Mouse (Mus musculus) left cerebral cortex, adult 11 months (tissue): Measurements from ENCODE around the gene Rabl6.

Experiments
- DNase-seq: peaks from one replicate; pipeline ENCODE4 v3.0.0; 2022; ENCODE audit warnings: low spot score

Gene Rabl6

GRCm38 (mm10) chr2:25607761-25608622 lies at the start of gene Rabl6:
Rabl6 (minus strand) TSS chr2:25608521.
- peak; percentile 84 for DNase-seq

- DNase-seq: no peak
Observed at GRCm38 (mm10) chr2:25657652-25658051, 49.3 kb upstream of the Rabl6 start, which contains the start of gene Lcn5. Lcn5 (plus strand) TSS chr2:25657952.

GRCm38 (mm10) chr2:25657246-25657645 lies 48.9 kb upstream of the Rabl6 start:
- DNase-seq: no peak

GRCm38 (mm10) chr2:25656691-25657090 lies 48.4 kb upstream of the Rabl6 start:
- DNase-seq: no peak

- DNase-seq: no peak
Observed at GRCm38 (mm10) chr2:25654502-25654901, 46.2 kb upstream of the Rabl6 start.

- no peak for DNase-seq
Observed at GRCm38 (mm10) chr2:25652902-25653301, 44.6 kb upstream of the Rabl6 start, which contains the start of gene Lcn8. Lcn8 (plus strand) TSS chr2:25653120.

- no peak for DNase-seq
Observed at GRCm38 (mm10) chr2:25639890-25640289, 31.6 kb upstream of the Rabl6 start.

GRCm38 (mm10) chr2:25634046-25634445 lies 25.7 kb upstream of the Rabl6 start:
- no peak for DNase-seq

GRCm38 (mm10) chr2:25633616-25634015 lies 25.3 kb upstream of the Rabl6 start:
- no peak for DNase-seq

- DNase-seq: no peak
Observed at GRCm38 (mm10) chr2:25628738-25629137, 20.4 kb upstream of the Rabl6 start.

GRCm38 (mm10) chr2:25627811-25628210 lies 19.5 kb upstream of the Rabl6 start, which contains the start of gene Fcna:
Fcna (minus strand) TSS chr2:25628030.
- DNase-seq: no peak

- no peak for DNase-seq
Observed at GRCm38 (mm10) chr2:25625986-25626385, 17.7 kb upstream of the Rabl6 start.

GRCm38 (mm10) chr2:25621229-25622200 lies 13.2 kb upstream of the Rabl6 start, which contains the start of gene Tmem141:
Tmem141 (minus strand) TSS chr2:25622005.
- peak; percentile 73 for DNase-seq

- no peak for DNase-seq
Observed at GRCm38 (mm10) chr2:25620852-25621228, 12.5 kb upstream of the Rabl6 start.

- DNase-seq: no peak
Observed at GRCm38 (mm10) chr2:25620386-25620785, 12.1 kb upstream of the Rabl6 start.

GRCm38 (mm10) chr2:25617578-25617977 lies 9.3 kb upstream of the Rabl6 start, which contains the start of gene Ccdc183:
Ccdc183 (minus strand) TSS chr2:25617678.
- no peak for DNase-seq

GRCm38 (mm10) chr2:25616398-25616797 lies 8.1 kb upstream of the Rabl6 start:
- DNase-seq: no peak

GRCm38 (mm10) chr2:25608671-25609070 lies 350 bp upstream of the Rabl6 start:
- DNase-seq: no peak

- DNase-seq: no peak
Observed at GRCm38 (mm10) chr2:25602526-25602925, 5.8 kb downstream of the Rabl6 start.

GRCm38 (mm10) chr2:25600037-25600436 lies 8.3 kb downstream of the Rabl6 start:
- no peak for DNase-seq

GRCm38 (mm10) chr2:25598749-25599148 lies 9.6 kb downstream of the Rabl6 start:
- DNase-seq: no peak

- no peak for DNase-seq
Observed at GRCm38 (mm10) chr2:25596765-25597510, 11.4 kb downstream of the Rabl6 start.
